Mouse (Mus musculus) layer of hippocampus, postnatal 36 days (tissue): ENCODE data around the gene Phf6. TPM values are rescaled to one million over a fixed set of nuclear protein-coding genes. Genes with fewer than 3 reads are reported as not detected.
"Not testable (repeated sequence)": the region's sequence is repeated elsewhere in the genome, so short reads cannot be mapped to it uniquely, and the experiment has no call there.

Source experiments
- DNase-seq, 2 experiments: peaks; one replicate each; pipeline ENCODE4 v3.0.0; 2022
- total RNA-seq, 2 experiments: library from RNA; stranded (reverse); gene quantifications; 2 replicates each; pipeline ENCODE4 v1.2.3; 2021

The Phf6 gene
- 10 to 100 TPM; 21.5 to 22.4 TPM for total RNA-seq

GRCm38 (mm10) chrX:52911587-52912371 is at the start of gene Phf6:
Phf6 (plus strand) TSS chrX:52912266.
- peak; percentile 86 to 90 for DNase-seq

- DNase-seq = no peak
Observed at GRCm38 (mm10) chrX:52864126-52864525, 47.9 kb upstream of the Phf6 start.

- DNase-seq = not testable (repeated sequence)
Observed at GRCm38 (mm10) chrX:52898486-52898885, 13.6 kb upstream of the Phf6 start.

- DNase-seq = no peak
Observed at GRCm38 (mm10) chrX:52912372-52912728, 284 bp downstream of the Phf6 start.

- no peak for DNase-seq
Observed at GRCm38 (mm10) chrX:52912826-52913701, 998 bp downstream of the Phf6 start.

GRCm38 (mm10) chrX:52913856-52914255 is 1.8 kb downstream of the Phf6 start:
- DNase-seq = no peak

- no peak for DNase-seq
Observed at GRCm38 (mm10) chrX:52914705-52915104, 2.6 kb downstream of the Phf6 start.

- no peak for DNase-seq
Observed at GRCm38 (mm10) chrX:52916516-52916915, 4.5 kb downstream of the Phf6 start.

GRCm38 (mm10) chrX:52926726-52927125 is 14.7 kb downstream of the Phf6 start:
- no peak for DNase-seq

GRCm38 (mm10) chrX:52928883-52929282 is 16.8 kb downstream of the Phf6 start:
- DNase-seq = no peak

- no peak for DNase-seq
Observed at GRCm38 (mm10) chrX:52929779-52930178, 17.7 kb downstream of the Phf6 start.

GRCm38 (mm10) chrX:52930191-52930590 is 18.1 kb downstream of the Phf6 start:
- no peak for DNase-seq

- no peak for DNase-seq
Observed at GRCm38 (mm10) chrX:52932161-52932560, 20.1 kb downstream of the Phf6 start.

GRCm38 (mm10) chrX:52934496-52934895 is 22.4 kb downstream of the Phf6 start:
- no peak for DNase-seq

GRCm38 (mm10) chrX:52945509-52945908 is 33.4 kb downstream of the Phf6 start:
- no peak for DNase-seq

- no peak for DNase-seq
Observed at GRCm38 (mm10) chrX:52949713-52950112, 37.6 kb downstream of the Phf6 start.

- DNase-seq = no peak
Observed at GRCm38 (mm10) chrX:52956942-52957341, 44.9 kb downstream of the Phf6 start.

GRCm38 (mm10) chrX:52961559-52962110 is 49.6 kb downstream of the Phf6 start:
- DNase-seq = no peak

- no peak for DNase-seq
Observed at GRCm38 (mm10) chrX:52965149-52965548, 53.1 kb downstream of the Phf6 start.

GRCm38 (mm10) chrX:52971211-52972006 is 59.3 kb downstream of the Phf6 start:
- DNase-seq = no peak

GRCm38 (mm10) chrX:52972129-52972528 is 60.1 kb downstream of the Phf6 start:
- DNase-seq = no peak

GRCm38 (mm10) chrX:52972680-52973079 is 60.6 kb downstream of the Phf6 start:
- DNase-seq = no peak
